Mouse (Mus musculus): ENCODE data around the gene Tmem156. TPM values are rescaled to one million over a fixed set of nuclear protein-coding genes. Genes with fewer than 3 reads are reported as not detected.

The Tmem156 gene
- polyA plus RNA-seq, 1 experiment from 2014 or later, result 0.45 TPM

- 70% methylated on average over 3 of the region's 3 CpGs for WGBS
- ATAC-seq (ENCODE audit: low read depth) (no peak), DNase-seq (ENCODE audit: low spot score) (no peak)
- no peak overlapping the region for H3K27ac ChIP-seq (replicated peaks; ENCODE audit: low read depth, low read length)
- H3K4me1 ChIP-seq (ENCODE audit: control insufficient read depth, insufficient read depth, low read length), result no peaks in the 10 kb centered on the region
- no peaks in the 10 kb centered on the region for H3K36me3 ChIP-seq (ENCODE audit: control insufficient read depth, insufficient read depth, low read length)
- H3K4me3 ChIP-seq (ENCODE audit: low read depth, low read length), result no peak overlapping the region
- H3K9ac ChIP-seq (ENCODE audit: low read depth, low read length), result no peak overlapping the region
- no peak overlapping the region for H3K4me2 ChIP-seq (ENCODE audit: low read depth, low read length)
- H3K9me3 ChIP-seq (ENCODE audit: control insufficient read depth, low read length), result no peaks in the 10 kb centered on the region
- no peaks in the 10 kb centered on the region for H3K27me3 ChIP-seq (replicated peaks; ENCODE audit: control insufficient read depth, insufficient read depth, low read length)
Measured at GRCm38 (mm10) chr5:65051513-65051912, 40.4 kb downstream of the Tmem156 start.

GRCm38 (mm10) chr5:65049880-65050279, 42.1 kb downstream of the Tmem156 start:
- ATAC-seq (ENCODE audit: low read depth) (no peak), DNase-seq (ENCODE audit: low spot score) (no peak)
- Histone ChIP-seq H3K9me3 (ENCODE audit: control insufficient read depth, low read length) (no peaks in the 10 kb centered on the region), H3K27ac (replicated peaks; ENCODE audit: low read depth, low read length) (no peak overlapping the region), H3K4me2 (ENCODE audit: low read depth, low read length) (no peak overlapping the region), H3K36me3 (ENCODE audit: control insufficient read depth, insufficient read depth, low read length) (no peaks in the 10 kb centered on the region), H3K4me3 (ENCODE audit: low read depth, low read length) (no peak overlapping the region), H3K4me1 (ENCODE audit: control insufficient read depth, insufficient read depth, low read length) (no peaks in the 10 kb centered on the region), H3K27me3 (replicated peaks; ENCODE audit: control insufficient read depth, insufficient read depth, low read length) (no peaks in the 10 kb centered on the region), H3K9ac (ENCODE audit: low read depth, low read length) (no peak overlapping the region)
- 88% methylated on average over 5 of the region's 5 CpGs for WGBS

- Histone ChIP-seq H3K27me3 (replicated peaks; ENCODE audit: control insufficient read depth, insufficient read depth, low read length) (no peaks in the 10 kb centered on the region), H3K4me1 (ENCODE audit: control insufficient read depth, insufficient read depth, low read length) (no peaks in the 10 kb centered on the region), H3K9ac (ENCODE audit: low read depth, low read length) (no peak overlapping the region), H3K4me2 (ENCODE audit: low read depth, low read length) (no peak overlapping the region), H3K36me3 (ENCODE audit: control insufficient read depth, insufficient read depth, low read length) (0 out of 2 replicates have a peak, but pooled peaks cover 2% of the 10 kb centered on the region), H3K9me3 (ENCODE audit: control insufficient read depth, low read length) (no peaks in the 10 kb centered on the region), H3K4me3 (ENCODE audit: low read depth, low read length) (no peak overlapping the region), H3K27ac (replicated peaks; ENCODE audit: low read depth, low read length) (no peak overlapping the region)
- WGBS, result 63% methylated on average over 12 of the region's 12 CpGs
- no peak for DNase-seq (ENCODE audit: low spot score)
- ATAC-seq (ENCODE audit: low read depth), result no peak
Measured at GRCm38 (mm10) chr5:65047285-65047855, 44.6 kb downstream of the Tmem156 start.

GRCm38 (mm10) chr5:65046442-65047284, 45.3 kb downstream of the Tmem156 start:
- Histone ChIP-seq H3K9ac (ENCODE audit: low read depth, low read length) (no peak overlapping the region), H3K27me3 (replicated peaks; ENCODE audit: control insufficient read depth, insufficient read depth, low read length) (no peaks in the 10 kb centered on the region), H3K4me2 (ENCODE audit: low read depth, low read length) (no peak overlapping the region), H3K36me3 (ENCODE audit: control insufficient read depth, insufficient read depth, low read length) (0 out of 2 replicates have a peak, but pooled peaks cover 2% of the 10 kb centered on the region), H3K27ac (replicated peaks; ENCODE audit: low read depth, low read length) (no peak overlapping the region), H3K9me3 (ENCODE audit: control insufficient read depth, low read length) (no peaks in the 10 kb centered on the region), H3K4me1 (ENCODE audit: control insufficient read depth, insufficient read depth, low read length) (no peaks in the 10 kb centered on the region), H3K4me3 (ENCODE audit: low read depth, low read length) (no peak overlapping the region)
- 50% methylated on average over 12 of the region's 12 CpGs for WGBS
- DNase-seq (ENCODE audit: low spot score), result no peak
- no peak for ATAC-seq (ENCODE audit: low read depth)

GRCm38 (mm10) chr5:65045642-65046370, 46.1 kb downstream of the Tmem156 start:
- H3K4me3 ChIP-seq (ENCODE audit: low read depth, low read length), result no peak overlapping the region
- DNase-seq (ENCODE audit: low spot score) (no peak), ATAC-seq (ENCODE audit: low read depth) (no peak)
- H3K9me3 ChIP-seq (ENCODE audit: control insufficient read depth, low read length), result no peaks in the 10 kb centered on the region
- no peaks in the 10 kb centered on the region for H3K4me1 ChIP-seq (ENCODE audit: control insufficient read depth, insufficient read depth, low read length)
- peaks cover 6% of the 10 kb centered on the region; the same call in 1 of the 2 replicates for H3K36me3 ChIP-seq (ENCODE audit: control insufficient read depth, insufficient read depth, low read length)
- H3K27me3 ChIP-seq (replicated peaks; ENCODE audit: control insufficient read depth, insufficient read depth, low read length), result no peaks in the 10 kb centered on the region
- WGBS, result 72% methylated on average over 6 of the region's 6 CpGs
- H3K27ac ChIP-seq (replicated peaks; ENCODE audit: low read depth, low read length), result no peak overlapping the region
- H3K4me2 ChIP-seq (ENCODE audit: low read depth, low read length), result no peak overlapping the region
- no peak overlapping the region for H3K9ac ChIP-seq (ENCODE audit: low read depth, low read length)

- Histone ChIP-seq H3K27me3 (replicated peaks; ENCODE audit: control insufficient read depth, insufficient read depth, low read length) (no peaks in the 10 kb centered on the region), H3K4me3 (ENCODE audit: low read depth, low read length) (no peak overlapping the region), H3K4me1 (ENCODE audit: control insufficient read depth, insufficient read depth, low read length) (no peaks in the 10 kb centered on the region), H3K9me3 (ENCODE audit: control insufficient read depth, low read length) (no peaks in the 10 kb centered on the region), H3K27ac (replicated peaks; ENCODE audit: low read depth, low read length) (no peak overlapping the region), H3K36me3 (ENCODE audit: control insufficient read depth, insufficient read depth, low read length) (peaks cover 18% of the 10 kb centered on the region), H3K9ac (ENCODE audit: low read depth, low read length) (no peak overlapping the region), H3K4me2 (ENCODE audit: low read depth, low read length) (no peak overlapping the region)
- WGBS, result 69% methylated on average over 11 of the region's 11 CpGs
- ATAC-seq (ENCODE audit: low read depth) (no peak), DNase-seq (ENCODE audit: low spot score) (no peak)
Measured at GRCm38 (mm10) chr5:65043407-65043895, 48.5 kb downstream of the Tmem156 start.

- DNase-seq (ENCODE audit: low spot score) (no peak), ATAC-seq (ENCODE audit: low read depth) (no peak)
- Histone ChIP-seq H3K4me3 (ENCODE audit: low read depth, low read length) (no peak overlapping the region), H3K27me3 (replicated peaks; ENCODE audit: control insufficient read depth, insufficient read depth, low read length) (no peaks in the 10 kb centered on the region), H3K9ac (ENCODE audit: low read depth, low read length) (no peak overlapping the region), H3K4me2 (ENCODE audit: low read depth, low read length) (no peak overlapping the region), H3K4me1 (ENCODE audit: control insufficient read depth, insufficient read depth, low read length) (no peaks in the 10 kb centered on the region), H3K9me3 (ENCODE audit: control insufficient read depth, low read length) (no peaks in the 10 kb centered on the region), H3K36me3 (ENCODE audit: control insufficient read depth, insufficient read depth, low read length) (peaks cover 36% of the 10 kb centered on the region), H3K27ac (replicated peaks; ENCODE audit: low read depth, low read length) (no peak overlapping the region)
- WGBS, result 80% methylated on average over 5 of the region's 5 CpGs
Measured at GRCm38 (mm10) chr5:65040463-65040862, 51.5 kb downstream of the Tmem156 start.

- H3K36me3 ChIP-seq (ENCODE audit: control insufficient read depth, insufficient read depth, low read length), result peaks cover 47% of the 10 kb centered on the region
- H3K27ac ChIP-seq (replicated peaks; ENCODE audit: low read depth, low read length), result no peak overlapping the region
- H3K4me1 ChIP-seq (ENCODE audit: control insufficient read depth, insufficient read depth, low read length), result no peaks in the 10 kb centered on the region
- 51% methylated on average over 11 of the region's 11 CpGs for WGBS
- DNase-seq (ENCODE audit: low spot score), result no peak
- no peak overlapping the region for H3K4me2 ChIP-seq (ENCODE audit: low read depth, low read length)
- no peak overlapping the region for H3K4me3 ChIP-seq (ENCODE audit: low read depth, low read length)
- ATAC-seq (ENCODE audit: low read depth), result no peak
- no peak overlapping the region for H3K9ac ChIP-seq (ENCODE audit: low read depth, low read length)
- H3K9me3 ChIP-seq (ENCODE audit: control insufficient read depth, low read length), result no peaks in the 10 kb centered on the region
- no peaks in the 10 kb centered on the region for H3K27me3 ChIP-seq (replicated peaks; ENCODE audit: control insufficient read depth, insufficient read depth, low read length)
Measured at GRCm38 (mm10) chr5:65038811-65039571, 52.9 kb downstream of the Tmem156 start.
